Mouse (Mus musculus) thymus, postnatal 36 days (tissue): ENCODE measurements at regions not wholly inside any gene's neighbourhood (a gene's known extent, or its start where the extent isn't known, plus 50 kb on each side); places are given as distances from the start of the nearest gene placed in this dataset.

Experiments
- DNase-seq, 2 experiments: peaks; one replicate each; pipeline ENCODE4 v3.0.0; 2022; ENCODE audit warnings: mixed read lengths in 2 of 2

- DNase-seq: peak in 1 of 2 experiments; percentile 27
Measured at GRCm38 (mm10) chr10:38875667-38876245, 54.2 kb upstream of the Rfpl4b start.

- DNase-seq: no peak
Measured at GRCm38 (mm10) chr10:38879271-38879670, 57.7 kb upstream of the Rfpl4b start.

GRCm38 (mm10) chr10:38880642-38881187, 59.1 kb upstream of the Rfpl4b start:
- DNase-seq: peak; percentile 12 to 20

- DNase-seq: no peak
Measured at GRCm38 (mm10) chr10:38882154-38882553, 60.6 kb upstream of the Rfpl4b start.

- no peak for DNase-seq
Measured at GRCm38 (mm10) chr10:38883816-38884599, 62.4 kb upstream of the Rfpl4b start.

GRCm38 (mm10) chr10:38884641-38885040, 63.1 kb upstream of the Rfpl4b start:
- peak; percentile 43 to 60 for DNase-seq

- DNase-seq: no peak
Measured at GRCm38 (mm10) chr10:38886441-38886840, 64.9 kb upstream of the Rfpl4b start.

GRCm38 (mm10) chr10:38887896-38888295, 66.3 kb upstream of the Rfpl4b start:
- DNase-seq: no peak

GRCm38 (mm10) chr10:38894706-38895105, 70.6 kb upstream of the Lama4 start:
- DNase-seq: no peak

GRCm38 (mm10) chr10:38895656-38896055, 69.7 kb upstream of the Lama4 start:
- no peak for DNase-seq

GRCm38 (mm10) chr10:38897573-38897972, 67.7 kb upstream of the Lama4 start:
- no peak for DNase-seq

GRCm38 (mm10) chr10:38906121-38906520, 59.2 kb upstream of the Lama4 start:
- DNase-seq: no peak

- no peak for DNase-seq
Measured at GRCm38 (mm10) chr10:38907835-38908234, 57.5 kb upstream of the Lama4 start.

GRCm38 (mm10) chr10:38908277-38908676, 57.0 kb upstream of the Lama4 start:
- DNase-seq: no peak

- no peak for DNase-seq
Measured at GRCm38 (mm10) chr10:38909152-38909732, 56.1 kb upstream of the Lama4 start.

- DNase-seq: no peak
Measured at GRCm38 (mm10) chr10:38909843-38910242, 55.5 kb upstream of the Lama4 start.

GRCm38 (mm10) chr10:38913013-38913412, 52.3 kb upstream of the Lama4 start:
- no peak for DNase-seq
